Mouse (Mus musculus) myocyte (in vitro differentiated cells): ENCODE measurements at regions not wholly inside any gene's neighbourhood (a gene's known extent, or its start where the extent isn't known, plus 50 kb on each side); places are given as distances from the start of the nearest gene placed in this dataset.

Experiments
- CEBPB ChIP-seq: IDR thresholded peaks from 2 replicates; pipeline ENCODE4 v1.6.1; 2011; ENCODE audit warnings: mild to moderate bottlenecking, moderate library complexity; ENCODE audit not compliant: poor library complexity, insufficient read depth, severe bottlenecking
- E2F4 ChIP-seq: IDR thresholded peaks from one replicate; pipeline ENCODE4 v1.6.1; 2011; ENCODE audit warnings: mild to moderate bottlenecking, control low read depth, moderate library complexity; ENCODE audit not compliant: insufficient read depth
- MYOD1 ChIP-seq, 3 experiments: IDR thresholded peaks; one replicate each; pipeline ENCODE4 v1.6.1; 2011; ENCODE audit warnings: control low read depth in 2 of 3, low read depth in 2 of 3, mild to moderate bottlenecking in 2 of 3, moderate library complexity in 1 of 3; ENCODE audit not compliant: insufficient read length in 2 of 3, control insufficient read depth in 1 of 3
- POLR2A ChIP-seq: IDR thresholded peaks from one replicate; pipeline ENCODE4 v1.6.1; 2011; ENCODE audit warnings: low read depth, mild to moderate bottlenecking, control low read depth, moderate library complexity; ENCODE audit not compliant: insufficient read length
- USF1 ChIP-seq: IDR thresholded peaks from one replicate; pipeline ENCODE4 v1.6.1; 2011; ENCODE audit warnings: low read depth, mild to moderate bottlenecking, control low read depth, moderate library complexity

GRCm38 (mm10) chr9:95322031-95322430 lies 84.5 kb downstream of the Chst2 start:
- TF ChIP-seq POLR2A, result no peak
- TF ChIP-seq E2F4, result no peak
- no peak for TF ChIP-seq USF1
- no peak for TF ChIP-seq MYOD1 (IDR thresholded peaks at IDR 0.05; ENCODE audit: control insufficient read depth in 1 of 3, insufficient read length in 2 of 3, low read depth in 2 of 3)
- no peak for TF ChIP-seq CEBPB
